Mouse (Mus musculus) frontal cortex, adult 2 months (tissue): ENCODE measurements at regions not wholly inside any gene's neighbourhood (a gene's known extent, or its start where the extent isn't known, plus 50 kb on each side); places are given as distances from the start of the nearest gene placed in this dataset.
A peak's percentile ranks its signal among the peaks of the same experiment; 100 is the strongest.

Experiments
- DNase-seq, 2 experiments: peaks; one replicate each; pipeline ENCODE4 v3.0.0; 2022; ENCODE audit warnings: low spot score in 1 of 2; ENCODE audit errors: extremely low spot score in 1 of 2

DNA sequence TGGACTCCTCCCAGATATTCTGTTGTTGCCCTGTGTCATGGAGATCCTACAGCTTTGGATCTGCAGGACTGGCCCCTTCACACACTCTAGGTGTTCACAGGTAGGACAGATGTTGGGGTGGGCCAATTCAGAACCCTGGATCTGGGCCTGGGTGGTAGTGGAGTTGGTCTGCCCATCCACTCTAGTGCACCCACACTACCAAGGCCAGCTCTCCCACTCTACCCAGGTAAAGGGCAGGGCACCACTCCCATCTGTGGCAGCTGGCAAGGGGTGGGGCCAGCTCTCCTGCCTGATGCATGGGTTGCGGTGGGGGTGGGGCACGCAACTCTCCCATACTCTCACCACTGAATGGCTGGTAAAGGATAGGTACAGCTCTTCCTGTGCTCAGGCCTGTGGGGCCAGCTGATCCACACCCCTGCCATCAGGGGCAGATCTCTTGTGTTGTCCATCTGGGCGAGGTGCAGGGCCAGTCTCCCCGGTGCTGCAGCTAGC is 76.5 kb downstream of the Gja1 start:
- DNase-seq = no peak

GRCm38 (mm10) chr10:56455867-56456468 is 78.8 kb downstream of the Gja1 start:
- DNase-seq = no peak

GRCm38 (mm10) chr10:56468537-56468936 is 91.4 kb downstream of the Gja1 start:
- DNase-seq = no peak

DNA sequence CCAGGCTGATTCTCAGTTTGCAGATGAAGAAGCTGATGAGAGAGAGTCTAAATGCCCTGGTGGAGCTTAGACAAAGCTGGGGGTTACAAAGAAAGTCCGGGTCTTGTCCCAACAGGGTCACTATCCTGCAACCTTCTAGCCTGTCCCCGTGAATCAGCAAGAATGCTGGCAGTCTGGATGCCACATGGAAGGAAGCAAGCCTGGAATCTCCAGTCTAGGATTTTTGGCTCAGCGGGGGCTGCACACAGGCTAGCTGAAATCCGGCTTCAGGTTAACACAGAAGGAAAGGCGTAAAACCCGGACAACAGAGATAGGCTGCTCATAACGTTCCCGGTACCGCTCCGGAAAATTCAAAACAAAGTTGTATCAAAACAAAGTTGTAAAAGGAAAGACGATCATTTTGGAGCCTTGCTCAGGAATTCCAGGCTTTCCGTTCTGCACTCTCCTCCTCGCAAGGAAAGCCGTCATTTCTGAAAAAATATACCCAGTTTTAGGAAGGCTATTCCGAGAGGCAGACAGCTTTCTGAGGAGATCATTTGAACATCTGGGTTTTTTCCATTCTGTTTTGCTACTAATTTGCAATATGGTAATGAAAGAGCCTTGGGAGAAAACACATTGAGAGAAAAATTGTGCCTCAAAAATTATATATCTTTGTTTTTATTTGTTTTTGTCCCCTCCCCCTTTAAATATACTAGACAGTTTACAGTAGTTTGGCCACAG is 92.0 kb downstream of the Gja1 start:
- DNase-seq = peak in 1 of 2 experiments; percentile 30

DNA sequence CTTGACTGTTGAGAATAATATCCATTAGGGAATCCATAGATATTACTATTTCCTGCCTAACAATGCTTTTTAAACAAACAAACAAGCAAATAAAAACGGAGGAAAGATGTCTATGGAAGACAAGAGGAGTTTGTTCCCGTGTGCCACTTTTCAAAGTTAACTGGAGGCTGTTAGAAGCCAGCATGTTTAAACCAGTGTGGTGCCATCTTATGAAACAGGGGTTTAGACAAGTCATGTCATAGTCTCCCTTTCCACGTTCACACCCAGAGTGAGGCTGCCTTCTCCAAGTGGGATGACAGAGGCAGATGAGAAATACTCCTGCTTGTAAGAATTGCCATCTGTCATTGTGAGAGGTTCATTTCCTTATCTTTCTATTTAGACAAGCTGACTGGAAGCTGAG is 92.8 kb downstream of the Gja1 start:
- DNase-seq = peak in 1 of 2 experiments; percentile 7

DNA sequence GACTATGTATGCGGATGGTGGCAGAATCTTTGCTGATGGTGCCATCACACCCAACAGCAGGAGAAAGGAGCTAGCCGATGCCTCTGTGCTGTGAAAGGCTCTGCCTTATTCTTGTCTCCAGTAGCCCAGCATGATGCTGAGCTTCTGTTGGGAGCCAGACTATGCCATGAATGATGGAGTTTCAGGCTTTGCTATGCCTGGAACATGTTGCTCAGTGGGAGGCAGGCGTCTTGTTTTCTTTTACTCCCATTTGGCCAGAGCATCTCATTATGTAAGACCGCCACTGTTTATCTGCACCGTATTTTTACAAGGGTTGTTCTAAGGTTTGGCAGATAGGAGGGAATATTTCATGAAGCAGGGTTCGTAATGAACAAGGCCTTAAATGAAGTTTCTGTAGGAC is 97.8 kb downstream of the Gja1 start:
- DNase-seq = no peak

DNA sequence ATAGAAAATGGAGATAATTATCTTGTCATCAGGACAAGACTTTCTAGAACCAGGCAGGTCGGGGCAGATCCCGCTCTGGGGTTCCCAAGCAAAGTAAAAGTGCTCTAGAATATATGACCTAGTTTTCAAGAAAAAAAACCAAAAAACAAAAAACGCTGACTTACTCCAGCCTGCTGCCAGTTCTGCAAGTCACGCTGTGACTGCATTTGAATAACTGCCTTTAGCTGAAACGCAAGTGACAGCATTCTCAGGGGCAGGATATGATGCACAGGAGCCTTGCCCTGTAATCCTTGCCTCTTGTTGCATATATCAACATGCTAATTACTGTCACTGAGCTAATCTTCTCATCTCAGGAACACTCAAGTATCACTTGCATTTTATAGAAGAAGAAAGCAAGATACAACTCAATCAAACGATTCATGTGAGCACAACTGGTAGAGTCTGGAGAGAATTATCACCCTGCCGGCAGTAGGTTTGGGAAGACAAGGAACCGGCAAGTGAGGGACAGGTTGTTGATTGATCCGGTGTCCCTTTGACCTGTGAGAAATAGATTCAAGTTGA is 105.1 kb downstream of the Gja1 start:
- DNase-seq = no peak

GRCm38 (mm10) chr10:56484931-56485330 is 107.8 kb downstream of the Gja1 start:
- DNase-seq = no peak

- DNase-seq = no peak
Observed at GRCm38 (mm10) chr10:56485746-56486145, 108.6 kb downstream of the Gja1 start.

DNA sequence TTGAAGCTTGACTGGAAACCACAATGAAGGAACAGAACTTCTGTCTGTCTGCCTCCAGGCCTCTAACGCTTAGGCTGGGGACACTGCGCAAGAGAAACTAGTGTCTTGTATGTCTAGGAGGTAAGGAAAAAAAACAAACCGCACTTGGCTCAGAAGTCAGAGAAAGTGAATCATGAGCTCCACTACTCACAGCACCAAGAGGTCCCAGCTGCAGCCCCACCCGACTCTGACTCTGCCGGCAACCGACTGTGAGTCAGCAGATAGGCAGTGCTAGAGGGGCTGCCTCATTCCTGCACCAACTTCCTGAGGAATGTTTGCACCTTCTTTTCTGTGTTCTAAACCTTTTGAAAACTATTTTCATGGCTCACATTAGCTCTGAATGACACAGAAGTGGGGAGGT is 109.5 kb downstream of the Gja1 start:
- DNase-seq = no peak

GRCm38 (mm10) chr10:56493461-56493860 is 116.3 kb downstream of the Gja1 start:
- DNase-seq = no peak

GRCm38 (mm10) chr10:56495352-56495751 is 118.2 kb downstream of the Gja1 start:
- DNase-seq = no peak

DNA sequence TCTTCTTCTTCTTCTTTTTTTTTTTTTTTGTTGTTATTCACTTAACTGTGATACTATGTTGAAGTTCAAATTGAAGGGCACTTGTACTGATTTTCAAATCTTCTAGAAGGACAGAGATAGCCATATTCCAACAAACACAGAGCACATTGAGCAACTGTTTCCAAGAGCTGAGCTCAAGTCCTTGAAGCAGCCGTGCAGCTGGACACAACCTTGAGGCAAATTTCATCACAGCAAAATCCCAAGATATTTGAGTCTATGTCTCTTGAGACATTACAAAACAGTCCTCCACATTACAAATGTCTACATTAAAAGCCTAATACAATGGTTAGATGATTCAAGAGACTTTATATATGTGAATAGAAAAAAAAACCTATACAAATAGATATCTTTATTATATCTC is 141.9 kb downstream of the Gja1 start:
- no peak for DNase-seq

- no peak for DNase-seq
Observed at GRCm38 (mm10) chr10:56525791-56526190, 148.7 kb downstream of the Gja1 start.

- DNase-seq = peak in 1 of 2 experiments; percentile 13
Observed at GRCm38 (mm10) chr10:56537091-56537490, 160.0 kb downstream of the Gja1 start.

GRCm38 (mm10) chr10:56539827-56540511 is 162.8 kb downstream of the Gja1 start:
- DNase-seq = no peak

DNA sequence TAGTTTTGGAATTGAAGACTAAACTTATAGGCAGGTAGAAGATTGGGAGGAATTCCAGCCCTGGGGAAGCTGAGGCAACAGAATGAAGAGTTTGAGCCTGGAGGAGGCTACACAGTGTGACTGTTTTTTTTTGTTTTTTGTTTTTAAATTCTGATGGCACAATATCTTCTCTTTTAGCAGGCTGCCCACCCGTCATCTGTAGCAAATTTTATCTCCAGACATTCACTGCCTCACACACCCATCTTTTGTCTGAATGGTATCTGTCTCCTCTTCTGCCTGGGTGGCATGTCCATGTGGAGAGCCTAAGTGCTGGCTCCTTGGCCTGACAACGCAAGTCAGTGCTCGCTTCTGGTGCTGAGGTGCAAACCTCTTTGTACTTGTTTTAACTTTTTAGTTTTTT is 165.0 kb downstream of the Gja1 start:
- no peak for DNase-seq

DNA sequence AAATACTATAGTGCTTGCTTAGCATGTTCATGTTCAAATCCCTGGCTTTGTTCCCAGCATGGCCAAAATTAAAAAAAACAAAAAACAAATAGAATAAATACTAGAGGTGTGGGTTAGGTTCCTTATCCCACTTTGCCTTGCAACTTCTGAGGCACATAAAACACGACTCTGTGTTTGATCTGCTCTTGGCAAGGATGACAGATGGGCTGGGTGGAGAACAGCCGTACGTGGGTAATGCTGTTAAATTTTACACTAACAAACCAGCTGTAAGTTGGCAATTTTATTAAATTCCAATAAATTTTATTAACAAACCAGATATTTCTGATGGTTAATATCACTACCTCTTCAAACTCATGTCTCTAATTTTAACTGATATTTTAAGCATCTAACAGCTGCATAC is 168.9 kb downstream of the Gja1 start:
- no peak for DNase-seq

GRCm38 (mm10) chr10:56546824-56547223 is 169.7 kb downstream of the Gja1 start:
- no peak for DNase-seq

- no peak for DNase-seq
Observed at GRCm38 (mm10) chr10:56547825-56548224, 170.7 kb downstream of the Gja1 start.

DNA sequence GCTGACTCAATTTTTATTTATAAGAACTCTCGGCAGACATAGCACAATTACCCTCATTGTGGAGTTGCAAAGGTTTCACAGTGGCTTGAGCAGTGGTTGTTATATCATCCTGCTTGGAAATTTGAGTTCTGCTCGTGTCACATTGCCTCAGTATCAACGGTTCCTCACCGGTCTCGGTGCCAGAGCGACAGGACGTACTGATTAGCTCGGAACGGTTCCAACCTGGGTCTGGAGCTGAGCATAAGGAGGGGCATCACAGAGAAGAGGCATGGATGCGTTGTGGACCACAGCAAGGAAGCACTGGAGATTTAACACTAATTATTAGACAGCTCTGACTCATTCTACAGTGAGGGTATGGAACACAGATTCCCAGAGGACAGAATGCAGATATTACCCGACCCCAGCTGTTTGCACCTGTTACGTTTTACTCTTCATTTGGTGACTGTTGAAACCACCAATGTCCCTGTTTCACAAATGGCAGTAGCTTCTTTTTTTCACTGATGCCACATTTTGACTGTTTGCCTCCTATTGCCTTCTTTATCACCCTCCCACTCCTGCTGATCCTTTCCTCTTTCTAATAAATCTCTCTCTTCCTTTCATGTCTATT is 189.8 kb downstream of the Gja1 start:
- DNase-seq = no peak
